Mouse (Mus musculus): ENCODE results near the gene D130052B06Rik.

The D130052B06Rik gene

DNA sequence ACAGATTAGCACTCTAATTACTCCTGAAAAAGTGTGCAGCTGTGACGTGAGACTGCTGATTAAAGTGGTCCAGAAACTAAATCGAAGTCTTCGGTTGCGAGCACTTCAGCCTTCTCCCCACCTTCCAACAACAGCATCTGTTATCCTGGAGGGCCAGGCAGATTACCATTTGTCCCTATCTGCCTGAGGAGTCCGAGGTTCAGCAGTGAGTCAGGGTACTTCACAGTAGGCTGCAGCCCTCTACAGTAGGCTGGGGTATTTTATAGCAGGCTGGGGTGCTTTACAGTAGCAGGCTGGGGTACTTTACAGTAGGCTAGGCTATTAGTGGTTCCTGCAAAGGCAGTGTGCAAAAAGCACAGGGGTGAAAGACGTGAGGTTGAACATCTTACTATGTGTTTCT is 69.3 kb downstream of the D130052B06Rik start:
- DNase-seq = no peak

- DNase-seq = no peak
Observed at GRCm38 (mm10) chr11:33670105-33670965, 71.2 kb downstream of the D130052B06Rik start.

Measured in cerebellum, adult 9-10 months (tissue).